Mouse (Mus musculus): ENCODE results near the gene Pmpcb.

The Pmpcb gene

GRCm38 (mm10) chr5:21792166-21792565 lies 55.2 kb downstream of the Pmpcb start:
- in situ Hi-C loops (cut with MboI, MseI) = loop anchor here (25.0 kb wide), 1 partner anchor 745 kb away; no protein-coding TSS in a partner anchor

GRCm38 (mm10) chr5:21802907-21803306 lies 66.0 kb downstream of the Pmpcb start:
- in situ Hi-C loops (cut with MboI, MseI) = no loop called here

- in situ Hi-C loops (cut with MboI, MseI) = no loop called here
Measured at GRCm38 (mm10) chr5:21803691-21804188, 66.8 kb downstream of the Pmpcb start.

- in situ Hi-C loops (cut with MboI, MseI) = no loop called here
Measured at GRCm38 (mm10) chr5:21804837-21805236, 67.9 kb downstream of the Pmpcb start.

All from T-helper 2 cell (primary cell).